Mouse (Mus musculus) erythroblast, embryonic 14.5 days (primary cell): Measurements from ENCODE around the gene Pcx.

ENCODE experiments used
- GATA1 ChIP-seq: IDR thresholded peaks from 2 replicates; pipeline ENCODE4 v1.6.1; 2012; ENCODE audit warnings: low read length, inconsistent platforms, mixed read lengths
- TAL1 ChIP-seq: IDR thresholded peaks from 3 replicates; pipeline ENCODE4 v1.6.1; 2012; ENCODE audit warnings: low read length, inconsistent platforms, mixed read lengths

DNA sequence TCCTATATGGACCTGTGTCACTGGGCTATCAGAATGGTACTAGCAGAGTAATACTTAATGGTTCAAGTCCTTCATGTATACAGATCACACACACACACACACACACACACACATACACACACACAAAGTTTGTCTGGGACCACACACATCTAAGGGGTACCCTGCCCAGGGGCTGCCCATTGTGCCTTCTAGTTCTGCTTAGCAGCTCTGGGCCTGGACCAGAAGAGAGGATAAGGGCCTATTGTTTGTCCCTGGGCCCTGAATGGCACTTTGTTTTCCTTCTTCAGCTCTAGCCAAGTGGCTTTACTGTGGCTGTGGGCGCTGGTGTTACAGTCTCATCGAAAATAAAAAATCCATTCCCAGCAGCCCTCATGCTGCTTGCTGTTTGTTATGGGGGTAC is 49.3 kb downstream of the Pcx start:
- no peak for TF ChIP-seq GATA1
- TF ChIP-seq TAL1: no peak
